Mouse (Mus musculus) gastrocnemius, postnatal 14 days (tissue): ENCODE results near the gene Fam57b. TPM values are rescaled to one million over a fixed set of nuclear protein-coding genes. Genes with fewer than 3 reads are reported as not detected.
"Not testable (repeated sequence)": the region's sequence is repeated elsewhere in the genome, so short reads cannot be mapped to it uniquely, and the experiment has no call there.

Source experiments
- DNase-seq: peaks from one replicate; pipeline ENCODE4 v3.0.0; 2021; ENCODE audit warnings: mixed read lengths
- intact Hi-C: fragments of 180-260 bp; cut with DNase I; formaldehyde crosslinking; loops from one replicate; pipeline ENCODE4 v1.15.1; 2025; ENCODE audit warnings: low total_unique reads
- total RNA-seq, 2 experiments: library from RNA; stranded (reverse); gene quantifications; 2 replicates each; pipeline ENCODE4 v1.2.3; 2021

Fam57b gene
- total RNA-seq, 2 experiments from 2014 or later: 12.5 to 14.2 TPM

DNA sequence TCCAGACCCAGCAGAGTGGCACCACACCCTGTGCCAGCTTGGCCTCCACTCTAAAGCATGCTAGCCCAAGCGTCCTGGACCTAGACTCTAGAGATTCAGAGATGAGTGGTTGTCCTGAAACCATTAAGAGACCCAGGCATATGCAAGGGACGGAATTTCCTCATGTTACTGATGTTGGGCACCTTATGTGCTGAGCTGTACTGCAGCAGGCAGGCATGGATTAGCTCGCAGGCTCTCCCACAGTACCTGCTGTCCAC is 21.6 kb upstream of the Fam57b start:
- intact Hi-C loops: no loop called here
- DNase-seq: no peak

- DNase-seq: peak; percentile 97
- intact Hi-C loops: no loop called here
These were observed 20.8 kb upstream of the Fam57b start, which contains the start of gene Ypel3 for GRCm38 (mm10) chr7:126776598-126777057. Ypel3 (plus strand) TSS chr7:126776955.

DNA sequence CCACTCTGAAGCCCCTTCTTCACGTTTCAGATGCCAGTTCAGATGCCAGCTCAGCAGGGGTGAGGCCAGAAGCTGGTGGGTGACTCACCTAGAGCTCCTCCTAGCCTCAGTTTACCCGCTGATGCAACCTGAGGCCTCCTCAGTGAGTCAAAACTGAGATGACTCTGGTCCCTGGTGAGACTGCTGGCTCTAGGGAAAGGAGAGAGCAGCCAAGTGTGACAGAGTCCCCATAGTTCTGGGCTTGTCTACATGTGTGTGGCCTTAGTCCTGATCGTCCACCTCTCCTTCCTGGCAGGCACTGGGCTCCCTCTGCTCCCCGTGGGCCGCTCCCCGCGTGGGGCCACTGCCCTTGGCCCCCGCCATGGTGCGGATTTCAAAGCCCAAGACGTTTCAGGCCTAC is 20.0 kb upstream of the Fam57b start:
- intact Hi-C loops: no loop called here
- DNase-seq: no peak

DNA sequence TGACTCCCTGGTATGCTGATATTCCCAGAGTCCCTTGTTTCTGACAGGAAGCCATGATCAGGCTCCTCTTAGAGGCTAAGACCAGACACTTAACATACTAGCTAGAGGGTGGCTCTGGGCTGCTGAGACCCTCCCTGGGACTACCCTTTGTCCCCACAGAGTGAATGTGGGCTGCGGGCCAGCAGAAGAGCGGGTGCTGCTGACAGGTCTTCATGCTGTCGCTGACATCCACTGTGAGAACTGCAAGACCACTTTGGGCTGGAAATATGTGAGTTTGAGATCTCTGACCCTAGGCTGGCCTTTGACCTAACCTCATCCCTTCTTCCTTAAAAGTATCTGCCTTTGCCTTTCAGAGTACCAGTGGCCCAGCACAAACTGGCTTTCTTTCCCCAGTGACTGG is 19.3 kb upstream of the Fam57b start:
- intact Hi-C loops: no loop called here

DNA sequence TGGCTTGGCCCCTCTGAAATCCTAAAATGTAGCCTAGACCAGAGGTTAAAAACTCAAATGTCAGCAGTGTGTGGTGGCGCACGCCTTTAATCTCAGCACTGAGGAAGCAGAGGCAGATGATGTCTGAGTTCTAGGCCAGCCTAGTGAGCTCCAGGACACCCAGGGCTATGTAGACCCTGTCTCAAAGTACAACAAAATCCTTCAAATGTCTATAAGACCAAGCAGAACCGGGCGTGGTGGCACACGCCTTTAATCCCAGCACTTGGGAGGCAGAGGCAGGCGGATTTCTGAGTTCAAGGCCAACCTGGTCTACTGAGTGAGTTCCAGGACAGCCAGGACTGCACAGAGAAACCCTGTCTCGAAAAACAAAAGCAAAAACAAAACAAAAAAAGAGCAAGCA is 18.4 kb upstream of the Fam57b start:
- intact Hi-C loops, DNase-seq: not testable (repeated sequence)

More for the DNA sequence above, 19.3 kb upstream of the Fam57b start:
- DNase-seq: no peak

GRCm38 (mm10) chr7:126779983-126780970 is 17.2 kb upstream of the Fam57b start:
- intact Hi-C loops: no loop called here
- DNase-seq: peak; percentile 88

GRCm38 (mm10) chr7:126780971-126781635 is 16.4 kb upstream of the Fam57b start, which contains the start of gene Tbx6:
Tbx6 (plus strand) TSS chr7:126781483.
- no peak for DNase-seq
- intact Hi-C loops: no loop called here

DNA sequence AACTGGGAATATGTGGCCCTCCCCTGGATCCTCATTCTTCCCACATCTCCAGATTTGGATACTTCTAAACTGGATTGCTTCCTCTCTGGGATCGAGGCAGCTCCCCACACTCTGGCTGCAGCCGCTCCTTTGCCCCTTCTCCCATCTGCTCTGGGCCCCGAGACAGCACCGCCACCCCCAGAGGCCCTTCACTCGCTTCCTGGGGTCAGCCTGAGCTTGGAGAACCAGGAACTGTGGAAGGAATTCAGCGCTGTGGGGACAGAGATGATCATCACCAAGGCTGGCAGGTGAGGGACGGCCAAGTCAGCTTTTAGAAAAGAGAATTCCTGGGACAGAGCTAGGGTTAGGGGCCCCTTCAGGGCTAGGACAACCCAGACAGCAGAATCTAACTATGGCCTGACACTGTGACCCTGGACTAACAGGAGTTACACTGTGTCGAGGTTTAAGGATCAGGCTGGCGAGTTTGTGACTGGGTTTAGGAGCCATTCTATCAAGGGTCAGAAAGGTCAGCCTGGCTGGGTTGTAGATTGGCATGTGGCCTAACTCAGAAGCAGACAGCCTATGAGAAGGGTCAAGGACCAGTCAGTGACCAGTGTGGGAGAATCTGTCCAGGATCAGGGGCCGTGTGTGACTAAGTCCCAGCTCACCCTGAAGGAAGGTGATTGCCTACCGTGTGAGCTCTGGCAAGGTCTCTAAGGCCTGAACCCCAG is 15.7 kb upstream of the Fam57b start:
- intact Hi-C loops: no loop called here

GRCm38 (mm10) chr7:126782693-126783092 is 14.8 kb upstream of the Fam57b start:
- no peak for DNase-seq
- intact Hi-C loops: no loop called here

More for the DNA sequence above, 15.7 kb upstream of the Fam57b start:
- DNase-seq: no peak

DNA sequence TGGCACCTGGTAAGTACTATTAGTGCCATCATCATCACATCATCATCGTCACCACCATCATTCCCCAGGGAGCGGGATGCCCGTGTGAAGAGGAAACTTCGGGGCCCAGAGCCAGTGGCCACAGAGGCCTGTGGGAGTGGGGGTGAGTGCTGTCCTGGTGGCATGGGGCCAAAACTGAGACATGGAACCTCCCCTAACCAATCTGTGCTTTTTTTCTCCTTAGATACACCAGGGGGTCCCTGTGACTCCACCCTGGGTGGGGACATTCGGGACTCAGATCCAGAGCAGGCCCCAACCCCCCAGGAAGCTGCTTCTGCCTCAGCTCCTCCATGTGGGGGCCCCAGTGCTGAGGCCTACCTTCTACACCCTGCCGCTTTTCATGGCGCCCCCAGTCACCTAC is 13.0 kb upstream of the Fam57b start:
- no peak for DNase-seq
- intact Hi-C loops: no loop called here

GRCm38 (mm10) chr7:126785056-126785455 is 12.4 kb upstream of the Fam57b start:
- DNase-seq: no peak
- intact Hi-C loops: no loop called here

DNA sequence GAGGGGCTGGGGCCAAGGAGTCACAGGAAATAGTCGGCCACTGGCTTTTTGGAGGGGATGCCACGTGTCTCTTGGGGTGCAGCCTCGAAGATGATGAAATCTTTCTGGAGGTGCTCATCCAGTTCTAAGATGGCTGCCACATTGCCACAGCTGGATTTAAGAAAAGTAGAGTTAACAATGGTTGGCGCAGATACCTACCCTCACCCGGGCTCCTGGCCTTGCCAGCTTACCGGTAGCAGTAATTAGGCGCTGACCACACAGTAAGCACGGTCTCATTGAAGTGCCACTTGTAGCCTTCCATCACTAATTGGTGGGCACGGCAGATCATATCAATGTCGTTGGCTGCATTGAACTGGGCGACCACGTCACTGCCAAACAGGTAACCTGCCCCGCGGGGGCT is 11.3 kb upstream of the Fam57b start:
- intact Hi-C loops: no loop called here

GRCm38 (mm10) chr7:126789141-126789540 is 8.3 kb upstream of the Fam57b start:
- intact Hi-C loops: no loop called here
- DNase-seq: no peak

More for the DNA sequence above, 11.3 kb upstream of the Fam57b start:
- no peak for DNase-seq

DNA sequence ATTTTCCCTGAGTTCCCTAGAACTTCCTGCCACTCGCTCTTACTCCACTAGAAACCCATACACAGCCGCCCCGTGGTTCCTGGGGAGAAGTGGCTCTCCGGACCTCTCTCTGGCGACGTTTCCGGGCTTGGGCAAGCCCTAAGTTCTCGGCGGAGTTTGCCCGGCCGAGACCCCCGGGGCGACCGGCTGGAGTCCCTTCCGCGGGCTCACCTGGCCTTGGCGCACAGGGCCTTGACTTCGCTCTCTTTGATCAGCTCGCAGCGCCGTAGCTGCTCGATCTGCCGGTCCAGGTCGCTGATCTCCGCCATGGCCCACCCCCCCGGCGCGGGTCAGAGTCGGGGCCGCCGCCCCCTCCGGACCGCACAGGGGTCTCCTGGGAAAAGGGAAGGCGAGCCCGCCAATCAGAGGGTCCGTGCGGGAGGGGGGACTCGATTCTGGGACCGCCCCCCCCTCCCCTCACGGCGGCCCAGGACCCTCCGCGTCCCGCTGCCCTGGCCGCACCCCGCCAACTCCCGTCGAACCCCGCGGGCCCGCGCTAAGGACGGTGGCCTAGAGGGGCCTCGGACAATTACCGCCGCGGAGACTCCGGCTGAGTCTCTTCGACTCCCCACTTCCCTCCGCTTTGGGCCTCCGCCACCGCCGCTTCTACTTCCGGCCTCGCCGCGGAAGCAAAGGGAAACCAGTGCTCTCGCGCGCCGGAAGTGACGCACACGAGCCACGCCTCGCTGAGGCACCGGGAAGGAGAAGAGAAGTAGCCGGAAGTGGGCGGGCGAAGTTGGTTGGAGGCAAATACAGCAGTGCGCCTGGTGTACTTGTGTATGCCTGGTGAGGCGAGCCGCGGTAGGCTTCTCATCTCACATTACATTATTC is 5.4 kb upstream of the Fam57b start, which contains the start of gene Ppp4c:
Ppp4c (minus strand) TSS at position 646 of the 870 bp plus-strand sequence.
- peak; percentile 99 for DNase-seq
- intact Hi-C loops: no loop called here

DNA sequence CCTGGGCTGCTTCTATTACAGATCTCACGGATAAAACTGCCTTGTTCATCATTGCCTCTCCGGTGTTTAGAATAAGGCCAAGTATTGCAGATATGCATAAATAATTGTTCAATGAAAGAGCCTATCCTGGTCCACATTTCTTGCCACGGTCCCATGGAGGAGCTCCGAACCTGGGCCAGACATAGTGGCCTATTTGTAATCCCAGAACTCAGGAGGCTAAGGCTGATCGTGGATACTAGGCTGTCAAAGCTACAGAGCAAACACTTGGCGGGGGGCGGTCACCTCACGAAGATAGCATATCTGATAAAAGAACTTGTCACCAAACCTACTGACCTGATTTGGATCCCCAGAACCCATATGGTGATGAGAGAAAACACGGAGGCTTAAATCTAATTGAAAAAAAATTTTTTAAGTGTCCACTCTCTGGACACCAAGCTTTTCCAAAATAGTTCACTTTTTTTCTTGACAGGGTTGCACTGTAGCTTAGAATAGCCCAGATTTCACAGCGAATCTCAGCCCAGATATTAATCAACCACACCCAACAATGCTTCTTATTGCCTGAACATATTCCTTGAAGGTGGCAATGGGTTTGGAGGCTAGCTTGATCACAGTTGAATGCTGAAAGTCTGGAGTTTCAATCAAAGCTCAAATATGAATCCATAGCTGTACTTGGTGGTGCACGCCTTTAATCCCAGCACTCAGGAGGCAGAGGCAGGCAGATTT is 4.6 kb upstream of the Fam57b start:
- DNase-seq: no peak
- intact Hi-C loops: no loop called here

GRCm38 (mm10) chr7:126793456-126794270 is 3.8 kb upstream of the Fam57b start:
- intact Hi-C loops: no loop called here

GRCm38 (mm10) chr7:126794271-126794605 is 3.2 kb upstream of the Fam57b start:
- intact Hi-C loops: no loop called here
- DNase-seq: no peak

More at GRCm38 (mm10) chr7:126793456-126794270, 3.8 kb upstream of the Fam57b start:
- no peak for DNase-seq
